Mouse (Mus musculus) cerebellum, postnatal 25 days (tissue): ENCODE data around the gene Sobp.
A peak's percentile ranks its signal among the peaks of the same experiment; 100 is the strongest.

Experiments
- DNase-seq, 2 experiments: peaks; one replicate each; pipeline ENCODE4 v3.0.0; 2021; ENCODE audit warnings: mixed read lengths in 2 of 2

Sobp gene

GRCm38 (mm10) chr10:42989910-42990309 is 184.4 kb downstream of the Sobp start:
- peak; percentile 73 to 83 for DNase-seq

- no peak for DNase-seq
These were observed 185.7 kb downstream of the Sobp start for GRCm38 (mm10) chr10:42988627-42989026.

- peak; percentile 32 to 43 for DNase-seq
These were observed 186.7 kb downstream of the Sobp start for GRCm38 (mm10) chr10:42987594-42988052.

- no peak for DNase-seq
These were observed 189.4 kb downstream of the Sobp start for GRCm38 (mm10) chr10:42984886-42985285.

- no peak for DNase-seq
These were observed 193.2 kb downstream of the Sobp start for GRCm38 (mm10) chr10:42980999-42981757.

GRCm38 (mm10) chr10:42978346-42978745 is 196.0 kb downstream of the Sobp start:
- no peak for DNase-seq

- DNase-seq, result no peak
These were observed 197.8 kb downstream of the Sobp start for GRCm38 (mm10) chr10:42976577-42976976.

GRCm38 (mm10) chr10:42973537-42973936 is 200.8 kb downstream of the Sobp start:
- DNase-seq, result no peak

GRCm38 (mm10) chr10:42972504-42973172 is 201.7 kb downstream of the Sobp start:
- DNase-seq, result peak; percentile 69 to 83

- no peak for DNase-seq
These were observed 206.0 kb downstream of the Sobp start for GRCm38 (mm10) chr10:42968332-42968731.

- no peak for DNase-seq
These were observed 211.3 kb downstream of the Sobp start for GRCm38 (mm10) chr10:42963061-42963460.

- no peak for DNase-seq
These were observed 211.7 kb downstream of the Sobp start for GRCm38 (mm10) chr10:42962655-42963054.

GRCm38 (mm10) chr10:42962181-42962601 is 212.1 kb downstream of the Sobp start:
- DNase-seq, result no peak

- no peak for DNase-seq
These were observed 212.6 kb downstream of the Sobp start for GRCm38 (mm10) chr10:42961771-42962170.

GRCm38 (mm10) chr10:42958686-42959085 is 215.6 kb downstream of the Sobp start:
- DNase-seq, result no peak

GRCm38 (mm10) chr10:42957881-42958651 is 216.3 kb downstream of the Sobp start:
- DNase-seq, result peak; percentile 72 to 84

- no peak for DNase-seq
These were observed 219.1 kb downstream of the Sobp start for GRCm38 (mm10) chr10:42955205-42955604.

GRCm38 (mm10) chr10:42953601-42954000 is 220.7 kb downstream of the Sobp start:
- no peak for DNase-seq
